Mouse (Mus musculus) limb, embryonic 15.5 days (tissue): ENCODE measurements around the gene Rgs11. TPM values are rescaled to one million over a fixed set of nuclear protein-coding genes. Genes with fewer than 3 reads are reported as not detected.
A peak's percentile ranks its signal among the peaks of the same experiment; 100 is the strongest.
"Not testable (repeated sequence)": the region's sequence is repeated elsewhere in the genome, so short reads cannot be mapped to it uniquely, and the experiment has no call there.

Source experiments
- ATAC-seq: fragments of 200-750 bp; cut with Nextera tagmentation; 2 replicates; pipeline ENCODE4 v1.8.0; 2017; ENCODE audit warnings: low read depth, moderate TSS enrichment; ENCODE audit not compliant: insufficient number of reproducible peaks, low FRiP score, low TSS enrichment
- H3K27ac ChIP-seq: fragments of 300-500 bp; sonication (generic); 2 replicates; pipeline ENCODE4 v1.5.1; 2015; ENCODE audit warnings: moderate library complexity, mild to moderate bottlenecking, inconsistent platforms
- H3K27me3 ChIP-seq: fragments of 300-500 bp; sonication (generic); 2 replicates; pipeline ENCODE4 v1.6.1; 2015; ENCODE audit warnings: inconsistent platforms
- H3K36me3 ChIP-seq: fragments of 300-500 bp; sonication (generic); 2 replicates; pipeline ENCODE4 v1.6.1; 2015; ENCODE audit warnings: inconsistent platforms
- H3K4me1 ChIP-seq: fragments of 300-500 bp; sonication (generic); 2 replicates; pipeline ENCODE4 v1.6.1; 2015; ENCODE audit warnings: inconsistent platforms
- H3K4me2 ChIP-seq: fragments of 300-500 bp; sonication (generic); 2 replicates; pipeline ENCODE4 v1.6.1; 2015; ENCODE audit warnings: mild to moderate bottlenecking, inconsistent platforms
- H3K4me3 ChIP-seq: fragments of 300-500 bp; sonication (generic); 2 replicates; pipeline ENCODE4 v1.5.1; 2015; ENCODE audit warnings: mild to moderate bottlenecking, inconsistent platforms
- H3K9ac ChIP-seq: fragments of 300-500 bp; sonication (generic); 2 replicates; pipeline ENCODE4 v1.6.1; 2015; ENCODE audit warnings: inconsistent platforms
- H3K9me3 ChIP-seq: fragments of 300-500 bp; sonication (generic); 2 replicates; pipeline ENCODE4 v1.6.1; 2016; ENCODE audit warnings: inconsistent platforms
- WGBS: fragments of 180-500 bp; shearing (Covaris S2); methylation state at CpG from one replicate; pipeline ENCODE4 v1.1.7; 2015; 5-methylcytosine and 5-hydroxymethylcytosine counted together
- polyA plus RNA-seq: library from polyadenylated mRNA; unstranded; fragments of >200 nt; fragmentation: Nextera tagmentation; extraction: Ambion mirVana; gene quantifications from 2 replicates; pipeline ENCODE4 v1.2.1, GENCODE M21; 2015

Rgs11 gene
- polyA plus RNA-seq: 8.7 and 9.6 TPM in 2 replicates

DNA sequence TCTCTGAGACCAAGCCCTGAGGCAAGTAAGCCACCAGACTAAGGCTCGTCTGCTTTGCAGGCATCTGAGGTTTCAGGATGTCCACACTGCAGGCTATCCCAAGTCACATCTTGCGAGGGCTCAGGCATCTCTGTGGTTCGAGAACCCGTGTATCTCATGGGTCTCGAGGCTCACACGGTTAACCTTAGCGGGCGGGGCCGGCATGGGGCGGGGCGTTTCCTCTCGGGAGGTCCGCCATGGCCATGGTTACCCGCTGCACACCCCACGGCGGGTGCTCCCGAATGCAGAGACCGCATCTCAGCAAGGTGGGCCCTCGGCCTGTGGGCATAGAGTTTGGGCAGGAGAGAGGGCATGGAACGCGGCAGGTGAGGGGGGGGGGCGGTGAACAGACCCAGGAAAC lies at the start of gene Rgs11:
Gene Rgs11, plus strand, starts transcription at position 215 of the 400 bp plus-strand sequence.
- Histone ChIP-seq H3K36me3 (peaks cover 4% of the 10 kb centered on the region; the same call in 1 of the 2 replicates), H3K27ac (no peak within 1 kb of the TSS), H3K27me3 (peaks cover 75% of the 10 kb centered on the region), H3K4me3 (peak within 1 kb of the TSS; percentile 52), H3K9ac (peak within 1 kb of the TSS; percentile 35; the same call in 1 of the 2 replicates), H3K9me3 (no peaks in the 10 kb centered on the region), H3K4me2 (peak within 1 kb of the TSS; percentile 99), H3K4me1 (peaks cover 34% of the 10 kb centered on the region)
- ATAC-seq: no peak
- WGBS: 2% methylated on average over 22 of the region's 22 CpGs

DNA sequence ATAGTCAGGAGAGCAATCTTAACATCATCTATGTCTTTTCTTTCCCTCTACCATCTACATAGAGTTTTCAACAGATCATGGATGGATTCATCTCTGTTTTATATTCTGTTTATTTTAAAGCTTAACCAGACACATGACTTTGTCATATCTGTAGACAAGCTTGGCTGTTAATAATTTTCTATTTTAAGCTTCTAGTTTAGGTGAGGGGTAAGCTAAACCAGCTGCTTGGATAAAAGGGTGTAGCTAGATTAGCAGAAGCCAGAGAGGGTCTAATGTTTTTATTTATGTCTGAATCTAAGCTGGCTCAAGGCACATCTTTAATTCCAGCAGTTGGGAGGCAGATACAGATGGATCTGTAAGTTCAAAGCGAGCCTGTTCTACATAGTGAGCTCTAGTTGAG lies 40.0 kb upstream of the Rgs11 start:
- H3K9me3 ChIP-seq: no peaks in the 10 kb centered on the region
- no peak overlapping the region for H3K9ac ChIP-seq
- WGBS: 90% methylated on average over 1 of the region's 1 CpGs
- no peak for ATAC-seq
- H3K36me3 ChIP-seq: peaks cover 12% of the 10 kb centered on the region; the same call in 1 of the 2 replicates
- no peak overlapping the region for H3K4me2 ChIP-seq
- no peak overlapping the region for H3K4me3 ChIP-seq
- H3K4me1 ChIP-seq: no peaks in the 10 kb centered on the region
- H3K27ac ChIP-seq: no peak overlapping the region
- H3K27me3 ChIP-seq: no peaks in the 10 kb centered on the region

- Histone ChIP-seq H3K4me2 (no peak overlapping the region), H3K9me3 (no peaks in the 10 kb centered on the region), H3K4me3 (no peak overlapping the region), H3K4me1 (no peaks in the 10 kb centered on the region), H3K27ac (no peak overlapping the region), H3K9ac (no peak overlapping the region), H3K36me3 (peaks cover 15% of the 10 kb centered on the region; the same call in 1 of the 2 replicates), H3K27me3 (no peaks in the 10 kb centered on the region)
- ATAC-seq: no peak
- 83% methylated on average over 2 of the region's 2 CpGs for WGBS
These were observed 34.7 kb upstream of the Rgs11 start for GRCm38 (mm10) chr17:26168039-26168438.

DNA sequence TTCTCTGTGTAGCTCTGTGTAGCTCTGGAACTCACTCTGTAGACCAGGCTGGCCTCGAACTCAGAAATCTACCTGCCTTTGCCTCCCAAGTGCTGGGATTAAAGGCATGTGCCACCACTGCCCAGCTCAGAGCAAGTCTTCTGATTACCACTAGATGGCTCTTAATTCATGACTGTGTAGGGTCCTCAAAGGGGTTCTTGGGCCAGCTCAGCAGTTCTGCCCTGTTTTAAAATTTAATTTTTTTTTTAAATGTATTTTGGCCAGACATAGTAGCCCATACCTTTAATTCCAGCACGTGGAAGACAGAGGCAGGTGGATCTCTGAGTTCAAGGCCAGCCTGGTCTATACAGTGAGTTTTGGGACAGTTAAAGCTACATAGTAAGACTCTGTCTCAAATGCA lies 27.5 kb upstream of the Rgs11 start:
- peaks cover 48% of the 10 kb centered on the region for H3K36me3 ChIP-seq
- not testable (repeated sequence) for H3K4me2 ChIP-seq

GRCm38 (mm10) chr17:26178611-26179010 lies 24.1 kb upstream of the Rgs11 start:
- Histone ChIP-seq H3K9me3 (no peaks in the 10 kb centered on the region), H3K4me3 (no peak overlapping the region), H3K4me1 (no peaks in the 10 kb centered on the region), H3K27me3 (no peaks in the 10 kb centered on the region), H3K9ac (no peak overlapping the region), H3K27ac (no peak overlapping the region), H3K36me3 (peaks cover 60% of the 10 kb centered on the region), H3K4me2 (no peak overlapping the region)
- no peak for ATAC-seq

More for the DNA sequence above, 27.5 kb upstream of the Rgs11 start:
- WGBS: 87% methylated on average over 2 of the region's 2 CpGs
- not testable (repeated sequence) for H3K4me3 ChIP-seq, H3K4me1 ChIP-seq, H3K27me3 ChIP-seq, H3K9me3 ChIP-seq, ATAC-seq, H3K9ac ChIP-seq, H3K27ac ChIP-seq

DNA sequence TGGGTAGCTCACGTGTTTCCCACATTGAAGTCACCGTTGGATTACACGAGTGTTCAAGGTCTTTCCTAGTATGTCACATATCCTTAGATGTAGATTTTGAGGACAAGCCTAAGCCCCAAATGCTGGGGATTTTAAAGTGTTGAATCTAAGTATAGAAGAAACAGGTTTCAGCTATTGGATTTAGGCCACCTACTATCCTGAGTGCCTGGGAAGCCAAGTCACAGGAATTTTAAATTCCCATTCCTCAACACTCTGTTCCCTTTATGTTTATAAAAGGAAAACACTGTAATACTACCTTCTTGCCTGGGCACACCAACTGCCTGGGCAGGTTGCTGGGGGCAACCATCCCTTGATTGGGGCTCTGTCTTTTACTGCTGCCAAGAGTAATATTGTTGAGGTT lies 21.6 kb upstream of the Rgs11 start:
- Histone ChIP-seq H3K27ac (no peak overlapping the region), H3K36me3 (peaks cover 56% of the 10 kb centered on the region), H3K4me1 (no peaks in the 10 kb centered on the region), H3K27me3 (no peaks in the 10 kb centered on the region), H3K9me3 (no peaks in the 10 kb centered on the region), H3K4me2 (no peak overlapping the region), H3K9ac (no peak overlapping the region), H3K4me3 (no peak overlapping the region)
- WGBS: 91% methylated on average over 3 of the region's 3 CpGs
- no peak for ATAC-seq

DNA sequence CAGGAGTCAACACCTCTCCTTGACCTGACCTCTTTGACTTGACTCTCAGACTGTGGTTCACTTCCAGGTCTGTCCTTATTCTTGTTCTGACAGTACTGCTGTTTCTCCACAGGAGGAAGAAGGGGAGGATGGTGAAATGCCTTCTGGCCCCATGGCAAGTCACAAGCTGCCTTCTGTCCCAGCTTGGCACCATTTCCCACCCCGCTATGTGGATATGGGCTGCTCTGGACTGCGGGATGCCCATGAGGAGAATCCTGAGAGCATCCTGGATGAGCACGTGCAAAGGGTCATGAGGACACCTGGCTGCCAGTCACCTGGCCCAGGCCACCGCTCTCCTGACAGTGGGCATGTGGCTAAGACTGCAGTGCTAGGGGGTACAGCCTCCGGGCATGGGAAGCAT lies 15.2 kb upstream of the Rgs11 start:
- Histone ChIP-seq H3K4me2 (no peak overlapping the region), H3K9ac (no peak overlapping the region), H3K36me3 (peaks cover 88% of the 10 kb centered on the region), H3K4me1 (no peaks in the 10 kb centered on the region), H3K27me3 (no peaks in the 10 kb centered on the region), H3K9me3 (no peaks in the 10 kb centered on the region), H3K27ac (no peak overlapping the region), H3K4me3 (no peak overlapping the region)
- 97% methylated on average over 5 of the region's 5 CpGs for WGBS
- 0 out of 2 replicates have a peak, but pooled peaks have one; percentile 10 for ATAC-seq

DNA sequence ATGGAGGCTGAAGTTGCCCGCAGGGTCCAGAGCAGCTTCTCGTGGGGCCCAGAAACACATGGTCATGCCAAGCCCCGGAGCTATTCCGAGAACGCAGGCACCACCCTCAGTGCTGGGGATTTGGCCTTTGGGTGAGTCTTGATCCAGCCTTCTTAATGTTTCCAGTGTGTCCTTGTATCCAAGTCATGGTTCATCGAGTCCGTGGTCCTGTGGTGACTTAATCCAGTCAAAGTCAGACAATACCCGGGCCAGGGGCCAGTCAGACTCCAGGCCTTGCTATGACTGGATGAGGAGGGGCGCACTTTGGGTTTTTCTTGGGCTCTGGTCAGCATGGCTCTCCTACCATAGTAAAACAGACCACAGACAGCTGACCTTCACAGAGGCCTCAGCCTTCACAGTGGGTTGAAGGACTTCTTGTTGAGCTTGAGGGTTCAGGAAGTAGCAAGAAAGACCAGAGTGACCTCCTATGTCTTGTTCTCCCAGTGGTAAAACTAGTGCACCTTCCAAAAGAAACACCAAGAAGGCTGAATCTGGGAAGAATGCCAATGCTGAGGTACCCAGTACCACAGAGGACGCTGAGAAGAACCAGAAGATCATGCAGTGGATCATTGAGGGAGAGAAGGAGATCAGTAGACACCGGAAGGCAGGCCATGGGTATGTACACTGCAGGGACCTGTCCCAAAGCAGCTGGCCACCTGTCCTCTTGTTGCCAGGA lies 14.5 kb upstream of the Rgs11 start:
- Histone ChIP-seq H3K27ac (no peak overlapping the region), H3K9ac (no peak overlapping the region), H3K36me3 (peaks cover 89% of the 10 kb centered on the region), H3K9me3 (no peaks in the 10 kb centered on the region), H3K4me3 (no peak overlapping the region), H3K4me2 (no peak overlapping the region), H3K27me3 (no peaks in the 10 kb centered on the region), H3K4me1 (no peaks in the 10 kb centered on the region)
- 92% methylated on average over 11 of the region's 11 CpGs for WGBS
- no peak for ATAC-seq

GRCm38 (mm10) chr17:26191486-26191885 lies 11.3 kb upstream of the Rgs11 start:
- not testable (repeated sequence) for H3K4me2 ChIP-seq, H3K4me3 ChIP-seq, H3K4me1 ChIP-seq, H3K9ac ChIP-seq, ATAC-seq, H3K27ac ChIP-seq, H3K27me3 ChIP-seq, H3K9me3 ChIP-seq
- H3K36me3 ChIP-seq: peaks cover 96% of the 10 kb centered on the region
- WGBS: 90% methylated on average over 7 of the region's 7 CpGs

DNA sequence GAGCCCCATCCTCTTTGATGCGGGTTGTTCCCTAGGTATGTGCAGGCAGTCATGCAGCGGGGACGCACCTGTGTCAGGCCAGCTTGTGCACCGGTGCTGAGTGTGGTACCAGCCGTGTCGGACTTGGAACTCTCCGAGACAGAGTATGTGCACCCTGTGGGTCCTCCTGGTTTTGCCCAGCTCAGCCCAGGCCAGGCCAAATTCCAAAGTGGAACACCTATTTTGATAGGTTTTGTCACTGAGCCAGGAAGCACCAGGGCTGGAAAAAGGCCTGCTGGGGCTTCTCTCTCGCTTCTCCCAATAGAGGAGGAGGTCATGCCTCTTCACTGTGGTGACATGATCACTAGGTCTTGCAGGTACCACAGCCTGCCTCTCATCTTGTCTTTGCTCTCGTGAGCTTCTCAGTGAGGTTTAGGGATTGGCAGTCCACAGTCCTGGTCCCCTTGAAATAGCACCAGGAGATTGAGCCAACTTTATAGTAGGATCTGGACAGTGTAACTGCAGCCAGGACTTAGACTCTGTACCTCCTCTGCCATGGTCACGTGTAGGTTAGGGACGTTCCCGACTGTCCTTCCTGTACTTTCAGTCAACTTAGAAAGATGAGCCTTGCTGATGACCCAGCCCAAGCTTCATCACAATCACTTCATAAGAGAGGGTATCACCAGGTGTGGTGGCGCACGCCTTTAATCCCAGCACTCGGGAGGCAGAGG lies 10.1 kb upstream of the Rgs11 start:
- Histone ChIP-seq H3K27ac (no peak overlapping the region), H3K27me3 (no peaks in the 10 kb centered on the region), H3K4me2 (no peak overlapping the region), H3K9ac (no peak overlapping the region), H3K4me3 (no peak overlapping the region), H3K9me3 (no peaks in the 10 kb centered on the region), H3K36me3 (peaks cover 97% of the 10 kb centered on the region), H3K4me1 (no peaks in the 10 kb centered on the region)
- WGBS: 94% methylated on average over 15 of the region's 15 CpGs
- no peak for ATAC-seq

DNA sequence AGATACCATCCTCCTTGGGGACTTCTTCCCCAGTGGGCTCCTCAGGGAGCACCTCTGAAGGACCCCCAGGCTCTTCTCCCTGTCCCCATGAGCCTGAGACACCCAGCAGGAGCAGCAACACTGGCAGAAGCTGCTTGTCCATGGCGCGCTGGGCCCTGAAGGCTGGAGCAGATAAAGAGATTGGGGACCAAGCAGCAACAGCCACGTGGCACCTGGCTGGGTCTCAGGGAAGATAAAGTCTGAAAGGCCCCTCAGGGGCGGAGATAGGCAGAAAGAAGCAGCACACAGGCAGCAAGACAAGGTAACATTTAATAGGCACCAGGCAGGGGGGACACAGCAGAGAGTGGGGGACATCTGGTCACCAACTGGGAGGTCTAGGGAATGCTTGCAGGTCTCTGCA lies 3.9 kb upstream of the Rgs11 start, which contains the start of gene Pdia2:
Gene Pdia2, minus strand, starts transcription at position 196 of the 400 bp plus-strand sequence.
- H3K4me2 ChIP-seq: no peak within 1 kb of the TSS
- peaks cover 34% of the 10 kb centered on the region for H3K4me1 ChIP-seq
- H3K4me3 ChIP-seq: no peak within 1 kb of the TSS
- peaks cover 55% of the 10 kb centered on the region for H3K27me3 ChIP-seq
- H3K36me3 ChIP-seq: peaks cover 42% of the 10 kb centered on the region
- no peaks in the 10 kb centered on the region for H3K9me3 ChIP-seq
- H3K27ac ChIP-seq: no peak within 1 kb of the TSS
- 70% methylated on average over 4 of the region's 4 CpGs for WGBS
- ATAC-seq: no peak
- no peak within 1 kb of the TSS for H3K9ac ChIP-seq
